Mouse (Mus musculus) neural tube, embryonic 14.5 days (tissue): ENCODE measurements at regions not wholly inside any gene's neighbourhood (a gene's known extent, or its start where the extent isn't known, plus 50 kb on each side); places are given as distances from the start of the nearest gene placed in this dataset.

Source experiments
- ATAC-seq: fragments of 200-750 bp; cut with Nextera tagmentation; 2 replicates; pipeline ENCODE4 v1.8.0; 2017; ENCODE audit warnings: low read depth, mild to moderate bottlenecking, moderate TSS enrichment, moderate library complexity
- H3K27ac ChIP-seq: fragments of 300-500 bp; sonication (generic); 2 replicates; pipeline ENCODE4 v1.5.1; 2014; ENCODE audit warnings: low read depth, mild to moderate bottlenecking, control low read depth, low read length, moderate library complexity, mixed read lengths
- H3K27me3 ChIP-seq: fragments of 300-500 bp; sonication (generic); 2 replicates; pipeline ENCODE4 v1.6.1; 2014; ENCODE audit warnings: low read length; ENCODE audit not compliant: control insufficient read depth, insufficient read depth
- H3K36me3 ChIP-seq: fragments of 300-500 bp; sonication (generic); 2 replicates; pipeline ENCODE4 v1.6.1; 2014; ENCODE audit warnings: low read length, mixed read lengths; ENCODE audit not compliant: control insufficient read depth, insufficient read depth
- H3K4me1 ChIP-seq: fragments of 300-500 bp; sonication (generic); 2 replicates; pipeline ENCODE4 v1.6.1; 2014; ENCODE audit warnings: low read length; ENCODE audit not compliant: control insufficient read depth, insufficient read depth
- H3K4me2 ChIP-seq: fragments of 300-500 bp; sonication (generic); 2 replicates; pipeline ENCODE4 v1.6.1; 2014; ENCODE audit warnings: mild to moderate bottlenecking, low read depth, low read length, control low read depth
- H3K4me3 ChIP-seq: fragments of 300-500 bp; sonication (generic); 2 replicates; pipeline ENCODE4 v1.5.1; 2014; ENCODE audit warnings: low read depth, low read length, control low read depth, mixed read lengths
- H3K9ac ChIP-seq: fragments of 300-500 bp; sonication (generic); replicated peaks from 2 replicates; pipeline ENCODE4 v1.6.1; 2014; ENCODE audit warnings: low read depth, mild to moderate bottlenecking, control low read depth, low read length, mixed read lengths
- H3K9me3 ChIP-seq: fragments of 300-500 bp; sonication (generic); 2 replicates; pipeline ENCODE4 v1.6.1; 2016; ENCODE audit warnings: low read length; ENCODE audit not compliant: control insufficient read depth
- WGBS: fragments of 180-500 bp; shearing (Covaris S2); extraction: QIAGEN DNeasy Blood & Tissue Kit; methylation state at CpG from one replicate; pipeline ENCODE4 v1.1.7; 2014; 5-methylcytosine and 5-hydroxymethylcytosine counted together

- Histone ChIP-seq H3K4me2 (no peak overlapping the region), H3K4me1 (no peaks in the 10 kb centered on the region), H3K27ac (no peak overlapping the region), H3K36me3 (no peaks in the 10 kb centered on the region), H3K27me3 (no peaks in the 10 kb centered on the region), H3K9me3 (no peaks in the 10 kb centered on the region), H3K9ac (no peak overlapping the region), H3K4me3 (no peak overlapping the region)
- ATAC-seq = no peak
- WGBS = 68% methylated on average over 2 of the region's 2 CpGs
Observed at GRCm38 (mm10) chr14:120164184-120164583, 111.3 kb upstream of the Mbnl2 start.

- no peak overlapping the region for H3K9ac ChIP-seq
- H3K4me2 ChIP-seq = no peak overlapping the region
- H3K27me3 ChIP-seq = no peaks in the 10 kb centered on the region
- no peak for ATAC-seq
- H3K4me1 ChIP-seq = no peaks in the 10 kb centered on the region
- H3K4me3 ChIP-seq = no peak overlapping the region
- 88% methylated on average over 10 of the region's 10 CpGs for WGBS
- no peak overlapping the region for H3K27ac ChIP-seq
- no peaks in the 10 kb centered on the region for H3K36me3 ChIP-seq
- no peaks in the 10 kb centered on the region for H3K9me3 ChIP-seq
Observed at GRCm38 (mm10) chr14:120165496-120166045, 109.9 kb upstream of the Mbnl2 start.

- no peaks in the 10 kb centered on the region for H3K9me3 ChIP-seq
- H3K9ac ChIP-seq = no peak overlapping the region
- no peak overlapping the region for H3K4me2 ChIP-seq
- no peaks in the 10 kb centered on the region for H3K27me3 ChIP-seq
- H3K4me1 ChIP-seq = no peaks in the 10 kb centered on the region
- no peak overlapping the region for H3K4me3 ChIP-seq
- no peaks in the 10 kb centered on the region for H3K36me3 ChIP-seq
- no peak for ATAC-seq
- 66% methylated on average over 7 of the region's 7 CpGs for WGBS
- H3K27ac ChIP-seq = no peak overlapping the region
Observed at GRCm38 (mm10) chr14:120170733-120171132, 104.7 kb upstream of the Mbnl2 start.

GRCm38 (mm10) chr14:120172058-120172457, 103.4 kb upstream of the Mbnl2 start:
- Histone ChIP-seq H3K27me3 (no peaks in the 10 kb centered on the region), H3K9me3 (no peaks in the 10 kb centered on the region), H3K4me1 (no peaks in the 10 kb centered on the region), H3K27ac (no peak overlapping the region), H3K9ac (no peak overlapping the region), H3K36me3 (no peaks in the 10 kb centered on the region), H3K4me2 (no peak overlapping the region), H3K4me3 (no peak overlapping the region)
- 94% methylated on average over 4 of the region's 4 CpGs for WGBS
- ATAC-seq = no peak

- H3K4me2 ChIP-seq = no peak overlapping the region
- no peak overlapping the region for H3K4me3 ChIP-seq
- ATAC-seq = no peak
- no peaks in the 10 kb centered on the region for H3K4me1 ChIP-seq
- no peaks in the 10 kb centered on the region for H3K27me3 ChIP-seq
- H3K9me3 ChIP-seq = no peaks in the 10 kb centered on the region
- 92% methylated on average over 8 of the region's 8 CpGs for WGBS
- no peaks in the 10 kb centered on the region for H3K36me3 ChIP-seq
- H3K27ac ChIP-seq = no peak overlapping the region
- no peak overlapping the region for H3K9ac ChIP-seq
Observed at GRCm38 (mm10) chr14:120172844-120173243, 102.6 kb upstream of the Mbnl2 start.

GRCm38 (mm10) chr14:120174615-120175014, 100.9 kb upstream of the Mbnl2 start:
- H3K4me1 ChIP-seq = no peaks in the 10 kb centered on the region
- H3K4me2 ChIP-seq = no peak overlapping the region
- H3K9ac ChIP-seq = no peak overlapping the region
- no peaks in the 10 kb centered on the region for H3K9me3 ChIP-seq
- WGBS = 80% methylated on average over 5 of the region's 5 CpGs
- no peak overlapping the region for H3K4me3 ChIP-seq
- no peak overlapping the region for H3K27ac ChIP-seq
- H3K27me3 ChIP-seq = no peaks in the 10 kb centered on the region
- ATAC-seq = no peak
- no peaks in the 10 kb centered on the region for H3K36me3 ChIP-seq

GRCm38 (mm10) chr14:120195218-120195617, 80.3 kb upstream of the Mbnl2 start:
- no peak overlapping the region for H3K4me3 ChIP-seq

GRCm38 (mm10) chr14:120211741-120212140, 63.7 kb upstream of the Mbnl2 start:
- no peaks in the 10 kb centered on the region for H3K4me1 ChIP-seq
- no peaks in the 10 kb centered on the region for H3K36me3 ChIP-seq
- H3K27ac ChIP-seq = no peak overlapping the region
- no peaks in the 10 kb centered on the region for H3K27me3 ChIP-seq
- no peak overlapping the region for H3K4me3 ChIP-seq
- ATAC-seq = no peak
- no peak overlapping the region for H3K9ac ChIP-seq
- no peak overlapping the region for H3K4me2 ChIP-seq
- 86% methylated on average over 3 of the region's 3 CpGs for WGBS
- no peaks in the 10 kb centered on the region for H3K9me3 ChIP-seq

More at GRCm38 (mm10) chr14:120195218-120195617, 80.3 kb upstream of the Mbnl2 start:
- WGBS = 66% methylated on average over 1 of the region's 1 CpGs
- no peaks in the 10 kb centered on the region for H3K4me1 ChIP-seq
- no peak overlapping the region for H3K4me2 ChIP-seq
- no peak overlapping the region for H3K27ac ChIP-seq
- no peak for ATAC-seq
- no peaks in the 10 kb centered on the region for H3K36me3 ChIP-seq
- no peaks in the 10 kb centered on the region for H3K27me3 ChIP-seq
- H3K9ac ChIP-seq = no peak overlapping the region
- H3K9me3 ChIP-seq = no peaks in the 10 kb centered on the region

- ATAC-seq = no peak
- H3K4me3 ChIP-seq = no peak overlapping the region
- H3K4me1 ChIP-seq = no peaks in the 10 kb centered on the region
- H3K36me3 ChIP-seq = no peaks in the 10 kb centered on the region
- no peaks in the 10 kb centered on the region for H3K9me3 ChIP-seq
- no peak overlapping the region for H3K9ac ChIP-seq
- WGBS = 69% methylated on average over 5 of the region's 5 CpGs
- no peak overlapping the region for H3K27ac ChIP-seq
- no peak overlapping the region for H3K4me2 ChIP-seq
- no peaks in the 10 kb centered on the region for H3K27me3 ChIP-seq
Observed at GRCm38 (mm10) chr14:120212626-120213025, 62.8 kb upstream of the Mbnl2 start.
